Mouse (Mus musculus): ENCODE data around the gene Cox8b.

DNA sequence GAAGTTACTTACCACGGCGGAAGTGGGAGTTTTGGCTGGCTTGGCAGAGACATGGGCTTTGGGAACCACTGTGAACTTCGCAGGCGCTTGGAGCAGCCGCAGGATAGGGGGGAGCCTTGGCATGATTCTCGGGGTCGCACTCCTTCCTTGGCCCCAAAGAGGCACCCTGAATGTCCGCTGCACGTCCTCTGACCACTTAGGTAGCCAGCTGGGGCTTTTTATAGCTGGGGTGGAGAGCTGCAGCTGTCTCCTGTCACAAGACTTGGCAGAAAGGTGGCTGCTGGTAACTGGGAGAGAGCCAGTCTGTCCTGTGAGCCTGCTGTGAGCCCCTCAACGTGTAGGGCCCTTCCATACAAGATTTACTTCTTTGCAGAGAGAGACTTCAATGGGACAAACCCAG, at the start of gene Cox8b:
- no peak for TF ChIP-seq POLR2A (IDR thresholded peaks at IDR 0.05; ENCODE audit: low read depth, low read length)
- no peak for TF ChIP-seq CTCF (IDR thresholded peaks at IDR 0.05; ENCODE audit: extremely low read depth, insufficient read length, insufficient replicate concordance, low read depth, low read length)
